Mouse (Mus musculus) MEL (cell line): ENCODE measurements around the gene Arl15. TPM values are rescaled to one million over a fixed set of nuclear protein-coding genes. Genes with fewer than 3 reads are reported as not detected.

Experiments
- DNase-seq: peaks from one replicate; pipeline ENCODE4 v3.0.0; 2011; ENCODE audit warnings: low read depth, low spot score
- H3K27ac ChIP-seq: 2 replicates; pipeline ENCODE4 v1.5.1; 2012; ENCODE audit warnings: low read depth, mild to moderate bottlenecking, control low read depth, low read length, moderate library complexity; ENCODE audit not compliant: control insufficient read depth
- H3K27me3 ChIP-seq, 2 experiments: fragments of 150-350 bp in 1 of 2; sonication (generic) in 1 of 2; 2 replicates each; pipeline ENCODE4 v1.6.1; 2012; ENCODE audit warnings: low read length in 2 of 2, mild to moderate bottlenecking in 2 of 2, improper control_type of control experiment in 1 of 2, moderate library complexity in 1 of 2; ENCODE audit not compliant: insufficient read depth in 2 of 2, control insufficient read depth in 1 of 2
- H3K36me3 ChIP-seq, 2 experiments: 2 replicates each; pipeline ENCODE4 v1.6.1; 2012 to 2014; ENCODE audit warnings: low read length in 2 of 2, improper control_type of control experiment in 1 of 2, inconsistent platforms in 1 of 2, mild to moderate bottlenecking in 1 of 2; ENCODE audit not compliant: insufficient read depth in 2 of 2, control insufficient read depth in 1 of 2
- H3K4me1 ChIP-seq, 2 experiments: fragments of 150-350 bp in 1 of 2; sonication (generic) in 1 of 2; 2 replicates each; pipeline ENCODE4 v1.6.1; 2012; ENCODE audit warnings: low read length in 2 of 2, improper control_type of control experiment in 1 of 2, mild to moderate bottlenecking in 1 of 2; ENCODE audit not compliant: insufficient read depth in 2 of 2, control insufficient read depth in 1 of 2
- H3K4me3 ChIP-seq, 2 experiments: fragments of 150-350 bp in 1 of 2; sonication (generic) in 1 of 2; 2 replicates each; pipeline ENCODE4 v1.5.1; 2012; ENCODE audit warnings: low read depth in 2 of 2, low read length in 2 of 2, mild to moderate bottlenecking in 2 of 2, moderate library complexity in 2 of 2, control low read depth in 1 of 2, improper control_type of control experiment in 1 of 2; ENCODE audit not compliant: control insufficient read depth in 1 of 2, insufficient read depth in 1 of 2
- H3K79me2 ChIP-seq: 2 replicates; pipeline ENCODE4 v1.6.1; 2012; ENCODE audit warnings: mild to moderate bottlenecking, low read length, moderate library complexity; ENCODE audit not compliant: control insufficient read depth, poor library complexity, insufficient read depth
- H3K9ac ChIP-seq: 2 replicates; pipeline ENCODE4 v1.6.1; 2012; ENCODE audit warnings: low read depth, mild to moderate bottlenecking, control low read depth, low read length, moderate library complexity; ENCODE audit not compliant: control insufficient read depth, poor library complexity, severe bottlenecking
- H3K9me3 ChIP-seq: fragments of 150-350 bp; sonication (generic); replicated peaks from 2 replicates; pipeline ENCODE4 v1.6.1; 2012; ENCODE audit warnings: mild to moderate bottlenecking, low read length, improper control_type of control experiment, moderate library complexity; ENCODE audit not compliant: insufficient read depth
- CHD2 ChIP-seq: IDR thresholded peaks from 2 replicates; pipeline ENCODE4 v1.6.1; 2011; ENCODE audit warnings: low read length, improper control_type of control experiment
- CTCF ChIP-seq, 3 experiments: IDR thresholded peaks in 2 of 3; conservative IDR thresholded peaks in 1 of 3; 2 replicates each; pipeline ENCODE4 v1.5.1; 2011 to 2012; ENCODE audit warnings: low read length in 3 of 3, low read depth in 2 of 3, mild to moderate bottlenecking in 2 of 3, improper control_type of control experiment in 1 of 3, inconsistent platforms in 1 of 3, mixed read lengths in 1 of 3, moderate library complexity in 1 of 3; ENCODE audit not compliant: control insufficient read depth in 1 of 3, insufficient read depth in 1 of 3, poor library complexity in 1 of 3, severe bottlenecking in 1 of 3
- E2F4 ChIP-seq: IDR thresholded peaks from 2 replicates; pipeline ENCODE4 v1.6.1; 2011; ENCODE audit warnings: low read depth, low read length, improper control_type of control experiment, borderline replicate concordance
- ELF1 ChIP-seq: IDR thresholded peaks from 2 replicates; pipeline ENCODE4 v1.6.1; 2014; ENCODE audit warnings: low read depth, mild to moderate bottlenecking, inconsistent platforms, low read length, improper control_type of control experiment, moderate library complexity
- EP300 ChIP-seq, 2 experiments: IDR thresholded peaks; 2 replicates each; pipeline ENCODE4 v1.6.1; 2011; ENCODE audit warnings: improper control_type of control experiment in 2 of 2, low read length in 2 of 2, low read depth in 1 of 2, mild to moderate bottlenecking in 1 of 2
- ETS1 ChIP-seq: IDR thresholded peaks from 2 replicates; pipeline ENCODE4 v1.6.1; 2012; ENCODE audit warnings: low read depth, mild to moderate bottlenecking, inconsistent platforms, low read length, improper control_type of control experiment, moderate library complexity
- GABPA ChIP-seq: IDR thresholded peaks from 2 replicates; pipeline ENCODE4 v1.6.1; 2012; ENCODE audit warnings: low read depth, mild to moderate bottlenecking, inconsistent platforms, low read length, improper control_type of control experiment, moderate library complexity
- HCFC1 ChIP-seq: IDR thresholded peaks from 2 replicates; pipeline ENCODE4 v1.6.1; 2012; ENCODE audit warnings: low read depth, mild to moderate bottlenecking, inconsistent platforms, low read length, improper control_type of control experiment, moderate library complexity
- JUND ChIP-seq: IDR thresholded peaks from 2 replicates; pipeline ENCODE4 v1.6.1; 2011; ENCODE audit warnings: low read depth, mild to moderate bottlenecking, improper control_type of control experiment, low read length
- KAT2A ChIP-seq: conservative IDR thresholded peaks from 2 replicates; pipeline ENCODE4 v1.6.1; 2012; ENCODE audit warnings: low read depth, low read length, improper control_type of control experiment, inconsistent platforms
- MAX ChIP-seq: IDR thresholded peaks from 2 replicates; pipeline ENCODE4 v1.6.1; 2011; ENCODE audit warnings: low read length, improper control_type of control experiment
- MAZ ChIP-seq: IDR thresholded peaks from 2 replicates; pipeline ENCODE4 v1.6.1; 2012; ENCODE audit warnings: low read depth, mild to moderate bottlenecking, inconsistent platforms, low read length, improper control_type of control experiment
- MEF2A ChIP-seq: IDR thresholded peaks from 2 replicates; pipeline ENCODE4 v1.6.1; 2014; ENCODE audit warnings: low read depth, mild to moderate bottlenecking, inconsistent platforms, low read length, improper control_type of control experiment; ENCODE audit not compliant: poor library complexity, insufficient replicate concordance, severe bottlenecking; ENCODE audit errors: extremely low read depth
- MXI1 ChIP-seq: IDR thresholded peaks from 2 replicates; pipeline ENCODE4 v1.6.1; 2011; ENCODE audit warnings: mild to moderate bottlenecking, low read depth, low read length, improper control_type of control experiment
- MYB ChIP-seq: IDR thresholded peaks from 2 replicates; pipeline ENCODE4 v1.6.1; 2011; ENCODE audit warnings: mild to moderate bottlenecking, low read depth, low read length, improper control_type of control experiment
- NELFE ChIP-seq: IDR thresholded peaks from 2 replicates; pipeline ENCODE4 v1.6.1; 2011; ENCODE audit warnings: low read depth, low read length, improper control_type of control experiment
- NRF1 ChIP-seq: IDR thresholded peaks from 2 replicates; pipeline ENCODE4 v1.6.1; 2014; ENCODE audit warnings: low read depth, mild to moderate bottlenecking, inconsistent platforms, low read length, improper control_type of control experiment, moderate library complexity; ENCODE audit not compliant: poor library complexity, insufficient read depth, severe bottlenecking
- POLR2A ChIP-seq, 2 experiments: IDR thresholded peaks; 2 replicates each; pipeline ENCODE4 v1.6.1; 2011 to 2012; ENCODE audit warnings: low read length in 2 of 2, mild to moderate bottlenecking in 2 of 2, control low read depth in 1 of 2, improper control_type of control experiment in 1 of 2, low read depth in 1 of 2, moderate library complexity in 1 of 2; ENCODE audit not compliant: control insufficient read depth in 1 of 2, insufficient read depth in 1 of 2, poor library complexity in 1 of 2
- POLR2AphosphoS2 ChIP-seq: IDR thresholded peaks from 2 replicates; pipeline ENCODE4 v1.6.1; 2011; ENCODE audit warnings: low read length, improper control_type of control experiment
- RAD21 ChIP-seq: IDR thresholded peaks from 2 replicates; pipeline ENCODE4 v1.6.1; 2011; ENCODE audit warnings: mild to moderate bottlenecking, low read depth, low read length, improper control_type of control experiment
- RCOR1 ChIP-seq: IDR thresholded peaks from 2 replicates; pipeline ENCODE4 v1.6.1; 2012; ENCODE audit warnings: low read depth, mild to moderate bottlenecking, inconsistent platforms, low read length, improper control_type of control experiment
- SIN3A ChIP-seq: IDR thresholded peaks from 2 replicates; pipeline ENCODE4 v1.6.1; 2012; ENCODE audit warnings: low read length, improper control_type of control experiment, inconsistent platforms
- SMC3 ChIP-seq: IDR thresholded peaks from 2 replicates; pipeline ENCODE4 v1.6.1; 2011; ENCODE audit warnings: low read depth, low read length, improper control_type of control experiment
- TAL1 ChIP-seq: IDR thresholded peaks from 2 replicates; pipeline ENCODE4 v1.6.1; 2012; ENCODE audit warnings: mild to moderate bottlenecking, inconsistent platforms, low read length, moderate library complexity, mixed read lengths
- TBP ChIP-seq: IDR thresholded peaks from 2 replicates; pipeline ENCODE4 v1.8.0; 2011; ENCODE audit warnings: low read depth, low read length, improper control_type of control experiment
- USF1 ChIP-seq: IDR thresholded peaks from 2 replicates; pipeline ENCODE4 v1.6.1; 2014; ENCODE audit warnings: low read depth, mild to moderate bottlenecking, inconsistent platforms, low read length, improper control_type of control experiment, moderate library complexity
- USF2 ChIP-seq, 2 experiments: IDR thresholded peaks; 2 replicates each; pipeline ENCODE4 v1.6.1; 2011 to 2012; ENCODE audit warnings: improper control_type of control experiment in 2 of 2, low read length in 2 of 2, borderline replicate concordance in 1 of 2, inconsistent platforms in 1 of 2, low read depth in 1 of 2, mild to moderate bottlenecking in 1 of 2; ENCODE audit not compliant: insufficient read depth in 1 of 2
- ZC3H11A ChIP-seq: IDR thresholded peaks from 2 replicates; pipeline ENCODE4 v1.6.1; 2012; ENCODE audit warnings: low read depth, mild to moderate bottlenecking, inconsistent platforms, low read length, improper control_type of control experiment
- ZKSCAN1 ChIP-seq: IDR thresholded peaks from 2 replicates; pipeline ENCODE4 v1.6.1; 2012; ENCODE audit warnings: low read depth, mild to moderate bottlenecking, inconsistent platforms, low read length, improper control_type of control experiment, moderate library complexity
- ZMIZ1 ChIP-seq: IDR thresholded peaks from 2 replicates; pipeline ENCODE4 v1.6.1; 2012; ENCODE audit warnings: low read depth, mild to moderate bottlenecking, inconsistent platforms, low read length, improper control_type of control experiment, moderate library complexity
- polyA plus RNA-seq, 2 experiments: library from polyadenylated mRNA; stranded (reverse) in 1 of 2; unstranded in 1 of 2; fragments of >175 nt in 1 of 2; fragments of >200 nt in 1 of 2; gene quantifications; 2 replicates each; pipeline versions ENCODE4 v1.2.1 to v1.2.4; 2012; ENCODE audit warnings: low replicate concordance in 2 of 2, low read depth in 1 of 2; ENCODE audit not compliant: insufficient read length in 2 of 2, insufficient read depth in 1 of 2, missing spikeins in 1 of 2
- total RNA-seq: library from RNA; depleted of rRNA; stranded (reverse); fragments of 300-350 nt; gene quantifications from 2 replicates; pipeline ENCODE4 v1.2.3, GENCODE M21; 2012

Gene Arl15
- total and polyA plus RNA-seq, 3 experiments = 3.6 to 5.8 TPM; not detected in 1

DNA sequence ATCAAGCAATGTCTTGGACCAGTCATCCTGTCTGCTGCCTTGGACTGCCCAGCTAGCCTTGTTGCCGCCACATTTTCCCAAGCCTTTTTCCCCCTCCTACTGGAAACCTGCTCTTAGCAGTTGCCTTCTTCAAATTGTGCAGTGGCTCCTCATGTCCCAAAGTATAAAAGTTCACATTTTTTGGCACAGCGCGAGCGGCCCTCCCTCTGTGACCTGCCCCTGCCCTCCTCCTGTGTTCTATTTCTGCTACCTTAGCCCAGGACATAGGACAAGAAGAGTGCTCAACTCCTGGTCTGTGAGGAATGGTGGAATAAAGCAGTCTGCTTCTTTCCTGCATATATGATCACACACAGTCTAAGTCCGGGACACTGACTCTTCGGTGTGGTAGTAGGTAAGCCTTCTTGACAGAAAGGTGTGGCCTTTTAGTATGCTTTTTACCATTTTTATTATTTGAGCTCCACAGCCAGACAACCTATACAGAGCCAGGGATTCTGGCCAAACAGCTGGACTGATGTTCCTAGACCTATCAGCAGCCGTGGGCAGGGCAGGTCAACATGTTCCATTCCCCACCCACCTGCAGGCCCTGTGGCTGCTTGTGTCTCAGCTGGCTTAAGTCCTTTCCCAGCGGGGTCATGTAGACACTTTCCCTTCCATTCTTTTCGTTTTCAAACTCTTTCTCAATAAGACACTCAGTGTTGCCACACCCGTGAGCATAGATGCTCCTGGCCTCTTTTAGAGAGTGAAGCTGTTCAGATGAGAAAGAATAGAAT lies 293.6 kb downstream of the Arl15 start:
- DNase-seq = no peak
- no peak overlapping the region for H3K9ac ChIP-seq
- H3K27ac ChIP-seq = no peak overlapping the region
- H3K27me3 ChIP-seq = no peaks in the 10 kb centered on the region
- H3K79me2 ChIP-seq = no peaks in the 10 kb centered on the region
- H3K4me3 ChIP-seq = no peak overlapping the region
- peaks cover 0 to 5% of the 10 kb centered on the region in 2 experiments; a peak in 1 of 4 replicates for H3K36me3 ChIP-seq
- H3K4me1 ChIP-seq = peaks cover 0 to 5% of the 10 kb centered on the region in 2 experiments; a peak in 3 of 4 replicates
- TF ChIP-seq MEF2A (no peak), USF1 (no peak), E2F4 (no peak), GABPA (no peak), ZMIZ1 (no peak), RCOR1 (no peak), USF2 (IDR thresholded peaks at IDR 0.05; ENCODE audit: borderline replicate concordance in 1 of 2, insufficient read depth in 1 of 2, low read depth in 1 of 2, low read length in 2 of 2) (no peak), CTCF (IDR thresholded peaks at IDR 0.05 in 2 of 3, conservative IDR thresholded peaks at IDR 0.05 in 1 of 3; ENCODE audit: control insufficient read depth in 1 of 3, insufficient read depth in 1 of 3, low read depth in 2 of 3, low read length in 3 of 3, poor library complexity in 1 of 3, severe bottlenecking in 1 of 3) (no peak), NRF1 (no peak), SMC3 (no peak), ELF1 (no peak), MAZ (no peak), HCFC1 (no peak), MXI1 (no peak), RAD21 (no peak), MYB (no peak), POLR2AphosphoS2 (no peak)
- no peaks in the 10 kb centered on the region for H3K9me3 ChIP-seq

- no peak overlapping the region for H3K27ac ChIP-seq
- H3K4me3 ChIP-seq = no peak overlapping the region
- peaks cover 0 to 5% of the 10 kb centered on the region in 2 experiments; a peak in 3 of 4 replicates for H3K4me1 ChIP-seq
- no peaks in the 10 kb centered on the region for H3K27me3 ChIP-seq
- no peaks in the 10 kb centered on the region for H3K9me3 ChIP-seq
- no peak overlapping the region for H3K9ac ChIP-seq
- H3K79me2 ChIP-seq = no peaks in the 10 kb centered on the region
- DNase-seq = no peak
- TF ChIP-seq SIN3A (no peak), NELFE (no peak), RAD21 (no peak), CHD2 (no peak), CTCF (IDR thresholded peaks at IDR 0.05 in 2 of 3, conservative IDR thresholded peaks at IDR 0.05 in 1 of 3; ENCODE audit: control insufficient read depth in 1 of 3, insufficient read depth in 1 of 3, low read depth in 2 of 3, low read length in 3 of 3, poor library complexity in 1 of 3, severe bottlenecking in 1 of 3) (no peak), TAL1 (no peak), TBP (no peak), ZKSCAN1 (no peak), JUND (no peak), GABPA (no peak), ETS1 (no peak), USF1 (no peak), KAT2A (no peak), NRF1 (no peak), ZMIZ1 (no peak), MAX (no peak), POLR2A (IDR thresholded peaks at IDR 0.05; ENCODE audit: control insufficient read depth in 1 of 2, insufficient read depth in 1 of 2, low read depth in 1 of 2, low read length in 2 of 2, poor library complexity in 1 of 2) (no peak), ZC3H11A (no peak), EP300 (IDR thresholded peaks at IDR 0.05; ENCODE audit: low read depth in 1 of 2, low read length in 2 of 2) (no peak)
- peaks cover 0 to 5% of the 10 kb centered on the region in 2 experiments; a peak in 1 of 4 replicates for H3K36me3 ChIP-seq
Observed at GRCm38 (mm10) chr13:114090786-114091185, 296.5 kb downstream of the Arl15 start.
